Mouse (Mus musculus): ENCODE measurements around the gene Psenen. TPM values are rescaled to one million over a fixed set of nuclear protein-coding genes. Genes with fewer than 3 reads are reported as not detected.

Gene Psenen
- polyA plus RNA-seq, 1 experiment, result 223 TPM

DNA sequence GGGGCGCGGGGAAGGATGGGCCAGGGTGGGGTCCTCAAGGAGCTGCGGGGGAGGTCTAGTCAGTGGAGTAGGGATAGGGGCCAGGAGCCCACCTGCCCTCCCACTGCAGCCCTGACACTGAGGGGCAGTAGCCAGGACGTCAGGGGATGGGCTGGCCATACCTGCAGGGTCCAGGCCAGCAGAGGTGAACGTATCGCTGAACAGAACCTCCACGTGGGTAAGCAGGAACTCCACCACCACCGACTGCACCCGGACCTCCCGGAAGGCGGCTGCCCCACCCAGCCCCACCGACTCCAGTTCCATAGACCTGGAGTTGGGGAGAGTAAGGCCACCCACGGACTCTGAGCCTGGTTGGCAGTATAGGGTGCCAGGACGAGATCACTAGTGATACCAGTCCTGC is 36.4 kb downstream of the Psenen start:
- H3K4me3 ChIP-seq (ENCODE audit: insufficient read depth, low read depth, low read length), result no peak overlapping the region
- 85% methylated on average over 14 of the region's 14 CpGs for WGBS

GRCm38 (mm10) chr7:30526399-30526798 is 37.0 kb downstream of the Psenen start:
- H3K4me1 ChIP-seq (ENCODE audit: control insufficient read depth, insufficient read depth, low read length), result no peaks in the 10 kb centered on the region
- DNase-seq, result no peak
- H3K4me3 ChIP-seq (ENCODE audit: insufficient read depth, low read depth, low read length), result no peak overlapping the region
- TF ChIP-seq POLR2A (IDR thresholded peaks at IDR 0.05; ENCODE audit: low read depth, low read length) (no peak), CTCF (conservative IDR thresholded peaks at IDR 0.05; ENCODE audit: insufficient read depth, insufficient read length, low read depth, low read length) (no peak)
- H3K27ac ChIP-seq (ENCODE audit: insufficient read depth, low read depth, low read length), result no peak overlapping the region
- 54% methylated on average over 17 of the region's 17 CpGs for WGBS
- H3K27me3 ChIP-seq (replicated peaks; ENCODE audit: control insufficient read depth, insufficient read depth, low read length), result no peaks in the 10 kb centered on the region
- H3K36me3 ChIP-seq (ENCODE audit: control insufficient read depth, insufficient read depth, low read length), result no peaks in the 10 kb centered on the region

More for the DNA sequence above, 36.4 kb downstream of the Psenen start:
- no peak for DNase-seq
- TF ChIP-seq POLR2A (IDR thresholded peaks at IDR 0.05; ENCODE audit: low read depth, low read length) (no peak), CTCF (conservative IDR thresholded peaks at IDR 0.05; ENCODE audit: insufficient read depth, insufficient read length, low read depth, low read length) (no peak)
- no peaks in the 10 kb centered on the region for H3K4me1 ChIP-seq (ENCODE audit: control insufficient read depth, insufficient read depth, low read length)
- H3K36me3 ChIP-seq (ENCODE audit: control insufficient read depth, insufficient read depth, low read length), result no peaks in the 10 kb centered on the region
- no peak overlapping the region for H3K27ac ChIP-seq (ENCODE audit: insufficient read depth, low read depth, low read length)
- no peaks in the 10 kb centered on the region for H3K27me3 ChIP-seq (replicated peaks; ENCODE audit: control insufficient read depth, insufficient read depth, low read length)

DNA sequence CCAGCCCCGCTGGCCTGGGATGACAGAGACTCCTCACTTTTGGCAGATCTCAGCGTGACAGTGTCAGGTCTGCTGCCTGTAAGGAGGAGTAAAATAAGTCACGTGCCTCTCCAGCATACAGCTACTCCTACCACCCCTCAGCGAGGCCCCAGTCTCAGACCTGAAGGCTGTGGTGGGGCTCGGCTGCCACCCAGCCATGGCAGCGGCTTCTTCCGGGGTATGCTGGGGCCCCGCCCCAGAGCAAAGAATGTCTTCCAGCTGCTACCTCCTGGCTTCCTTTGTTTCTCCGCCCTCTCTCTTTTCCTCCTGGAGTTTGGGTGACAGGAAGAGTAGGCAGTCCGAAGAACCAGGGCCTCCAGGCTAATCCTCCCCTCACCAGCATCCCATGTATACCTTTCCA is 37.5 kb downstream of the Psenen start:
- no peak overlapping the region for H3K27ac ChIP-seq (ENCODE audit: insufficient read depth, low read depth, low read length)
- 57% methylated on average over 10 of the region's 10 CpGs for WGBS
- no peaks in the 10 kb centered on the region for H3K36me3 ChIP-seq (ENCODE audit: control insufficient read depth, insufficient read depth, low read length)
- no peaks in the 10 kb centered on the region for H3K4me1 ChIP-seq (ENCODE audit: control insufficient read depth, insufficient read depth, low read length)
- H3K4me3 ChIP-seq (ENCODE audit: insufficient read depth, low read depth, low read length), result 0 out of 2 replicates have a peak overlapping the region, but pooled peaks have one; percentile 8
- no peak for DNase-seq
- no peaks in the 10 kb centered on the region for H3K27me3 ChIP-seq (replicated peaks; ENCODE audit: control insufficient read depth, insufficient read depth, low read length)
- no peak for TF ChIP-seq POLR2A (IDR thresholded peaks at IDR 0.05; ENCODE audit: low read depth, low read length)
- no peak for TF ChIP-seq CTCF (conservative IDR thresholded peaks at IDR 0.05; ENCODE audit: insufficient read depth, insufficient read length, low read depth, low read length)

DNA sequence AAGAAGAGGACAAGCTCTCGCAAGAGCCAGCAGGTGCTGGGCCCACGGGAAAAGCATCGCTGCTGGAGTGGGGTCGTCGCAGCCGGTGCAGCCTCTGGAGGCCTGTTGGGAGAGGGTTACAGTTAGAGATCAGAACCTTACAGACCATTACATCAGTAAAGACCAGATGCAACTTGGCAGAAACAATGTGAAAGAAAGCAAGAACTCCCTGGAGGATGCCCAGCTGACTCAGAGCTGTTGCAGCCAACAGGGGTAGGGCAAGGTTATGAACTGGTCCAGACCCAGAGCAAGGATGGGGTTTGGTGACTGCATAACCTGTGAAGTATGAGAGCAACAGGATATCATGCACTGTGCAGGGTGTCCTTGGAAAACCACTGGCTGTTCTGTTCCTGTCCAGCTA is 38.9 kb downstream of the Psenen start:
- no peak for TF ChIP-seq CTCF (conservative IDR thresholded peaks at IDR 0.05; ENCODE audit: insufficient read depth, insufficient read length, low read depth, low read length)
- TF ChIP-seq POLR2A (IDR thresholded peaks at IDR 0.05; ENCODE audit: low read depth, low read length), result no peak
- DNase-seq, result no peak
- Histone ChIP-seq H3K4me1 (ENCODE audit: control insufficient read depth, insufficient read depth, low read length) (no peaks in the 10 kb centered on the region), H3K36me3 (ENCODE audit: control insufficient read depth, insufficient read depth, low read length) (no peaks in the 10 kb centered on the region), H3K27me3 (replicated peaks; ENCODE audit: control insufficient read depth, insufficient read depth, low read length) (no peaks in the 10 kb centered on the region), H3K27ac (ENCODE audit: insufficient read depth, low read depth, low read length) (no peak overlapping the region), H3K4me3 (ENCODE audit: insufficient read depth, low read depth, low read length) (no peak overlapping the region)
- WGBS, result 91% methylated on average over 6 of the region's 6 CpGs

DNA sequence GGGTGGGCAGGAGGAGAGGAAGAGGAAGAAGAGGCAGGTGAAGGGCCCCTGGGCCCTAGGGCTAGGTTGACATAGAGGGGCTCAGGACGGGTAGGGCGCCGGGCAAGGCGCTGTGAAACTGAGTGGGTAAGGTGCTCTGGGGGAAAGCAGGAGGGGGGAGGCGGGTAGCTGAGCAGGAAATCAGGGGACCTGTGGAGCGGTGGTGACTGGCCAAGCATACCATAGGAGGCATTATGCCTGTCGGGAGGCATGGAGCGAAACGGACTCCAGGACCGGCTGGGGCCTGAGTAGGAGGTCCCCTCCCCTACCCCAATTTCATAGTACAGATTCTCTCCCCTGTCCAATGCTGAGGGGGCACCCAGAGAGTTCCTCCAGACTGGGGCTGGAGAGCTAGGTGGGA is 40.6 kb downstream of the Psenen start:
- no peak for DNase-seq
- 68% methylated on average over 10 of the region's 10 CpGs for WGBS
- no peaks in the 10 kb centered on the region for H3K36me3 ChIP-seq (ENCODE audit: control insufficient read depth, insufficient read depth, low read length)
- no peak overlapping the region for H3K27ac ChIP-seq (ENCODE audit: insufficient read depth, low read depth, low read length)
- H3K27me3 ChIP-seq (replicated peaks; ENCODE audit: control insufficient read depth, insufficient read depth, low read length), result no peaks in the 10 kb centered on the region
- H3K4me1 ChIP-seq (ENCODE audit: control insufficient read depth, insufficient read depth, low read length), result no peaks in the 10 kb centered on the region
- H3K4me3 ChIP-seq (ENCODE audit: insufficient read depth, low read depth, low read length), result no peak overlapping the region
- TF ChIP-seq POLR2A (IDR thresholded peaks at IDR 0.05; ENCODE audit: low read depth, low read length) (no peak), CTCF (conservative IDR thresholded peaks at IDR 0.05; ENCODE audit: insufficient read depth, insufficient read length, low read depth, low read length) (no peak)

- no peaks in the 10 kb centered on the region for H3K4me1 ChIP-seq (ENCODE audit: control insufficient read depth, insufficient read depth, low read length)
- H3K4me3 ChIP-seq (ENCODE audit: insufficient read depth, low read depth, low read length), result no peak overlapping the region
- TF ChIP-seq CTCF (conservative IDR thresholded peaks at IDR 0.05; ENCODE audit: insufficient read depth, insufficient read length, low read depth, low read length), result no peak
- no peak for TF ChIP-seq POLR2A (IDR thresholded peaks at IDR 0.05; ENCODE audit: low read depth, low read length)
- H3K27ac ChIP-seq (ENCODE audit: insufficient read depth, low read depth, low read length), result no peak overlapping the region
- H3K27me3 ChIP-seq (replicated peaks; ENCODE audit: control insufficient read depth, insufficient read depth, low read length), result no peaks in the 10 kb centered on the region
- no peak for DNase-seq
- 71% methylated on average over 5 of the region's 5 CpGs for WGBS
- no peaks in the 10 kb centered on the region for H3K36me3 ChIP-seq (ENCODE audit: control insufficient read depth, insufficient read depth, low read length)
These were observed 42.6 kb downstream of the Psenen start for GRCm38 (mm10) chr7:30520856-30521255.

- Histone ChIP-seq H3K4me1 (ENCODE audit: control insufficient read depth, insufficient read depth, low read length) (no peaks in the 10 kb centered on the region), H3K27me3 (replicated peaks; ENCODE audit: control insufficient read depth, insufficient read depth, low read length) (no peaks in the 10 kb centered on the region), H3K36me3 (ENCODE audit: control insufficient read depth, insufficient read depth, low read length) (no peaks in the 10 kb centered on the region), H3K27ac (ENCODE audit: insufficient read depth, low read depth, low read length) (no peak overlapping the region), H3K4me3 (ENCODE audit: insufficient read depth, low read depth, low read length) (no peak overlapping the region)
- WGBS, result 53% methylated on average over 4 of the region's 4 CpGs
- DNase-seq, result peak; percentile 17
- TF ChIP-seq CTCF (conservative IDR thresholded peaks at IDR 0.05; ENCODE audit: insufficient read depth, insufficient read length, low read depth, low read length) (no peak), POLR2A (IDR thresholded peaks at IDR 0.05; ENCODE audit: low read depth, low read length) (no peak)
These were observed 43.0 kb downstream of the Psenen start for GRCm38 (mm10) chr7:30520396-30520795.

DNA sequence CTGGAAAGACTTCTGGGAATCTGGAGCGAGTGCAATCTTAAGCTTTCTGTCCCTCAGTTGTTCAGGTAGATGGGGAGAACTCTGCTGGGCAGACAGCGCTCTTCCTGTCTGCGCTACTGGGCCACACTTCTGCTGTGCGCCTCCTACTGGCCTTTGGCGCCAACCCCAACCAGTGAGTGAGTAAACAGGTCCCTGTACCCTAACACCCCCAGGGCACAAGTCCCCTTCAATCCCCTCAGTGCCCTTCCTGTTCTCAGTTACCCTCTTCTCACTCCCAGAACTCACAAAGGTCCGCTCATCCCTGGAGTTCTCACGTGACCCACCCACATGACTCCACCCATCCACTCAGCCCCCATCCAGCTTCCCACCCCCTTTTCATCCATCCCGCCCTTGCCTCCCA is 45.1 kb downstream of the Psenen start:
- H3K27me3 ChIP-seq (replicated peaks; ENCODE audit: control insufficient read depth, insufficient read depth, low read length), result no peaks in the 10 kb centered on the region
- no peak for DNase-seq
- no peak overlapping the region for H3K4me3 ChIP-seq (ENCODE audit: insufficient read depth, low read depth, low read length)
- no peaks in the 10 kb centered on the region for H3K4me1 ChIP-seq (ENCODE audit: control insufficient read depth, insufficient read depth, low read length)
- WGBS, result 57% methylated on average over 8 of the region's 8 CpGs
- no peaks in the 10 kb centered on the region for H3K36me3 ChIP-seq (ENCODE audit: control insufficient read depth, insufficient read depth, low read length)
- H3K27ac ChIP-seq (ENCODE audit: insufficient read depth, low read depth, low read length), result no peak overlapping the region
- TF ChIP-seq POLR2A (IDR thresholded peaks at IDR 0.05; ENCODE audit: low read depth, low read length) (no peak), CTCF (conservative IDR thresholded peaks at IDR 0.05; ENCODE audit: insufficient read depth, insufficient read length, low read depth, low read length) (no peak)

All from kidney, adult 2 months (tissue).